Mouse (Mus musculus): ENCODE measurements around the gene Abcc12.

GRCm38 (mm10) chr8:86463215-86463614 lies 117.3 kb downstream of the Abcc12 start:
- TF ChIP-seq CTCF (IDR thresholded peaks at IDR 0.05; ENCODE audit: low read depth, low read length), result no peak
- no peak for TF ChIP-seq POLR2A (IDR thresholded peaks at IDR 0.05; ENCODE audit: borderline replicate concordance, low read depth, low read length)
